Mouse (Mus musculus): ENCODE data around the gene Etl4. TPM values are rescaled to one million over a fixed set of nuclear protein-coding genes. Genes with fewer than 3 reads are reported as not detected.
"Not testable (repeated sequence)": the region's sequence is repeated elsewhere in the genome, so short reads cannot be mapped to it uniquely, and the experiment has no call there.

The Etl4 gene
- total RNA-seq, 2 experiments from 2014 or later: 68.7 to 98.4 TPM

DNA sequence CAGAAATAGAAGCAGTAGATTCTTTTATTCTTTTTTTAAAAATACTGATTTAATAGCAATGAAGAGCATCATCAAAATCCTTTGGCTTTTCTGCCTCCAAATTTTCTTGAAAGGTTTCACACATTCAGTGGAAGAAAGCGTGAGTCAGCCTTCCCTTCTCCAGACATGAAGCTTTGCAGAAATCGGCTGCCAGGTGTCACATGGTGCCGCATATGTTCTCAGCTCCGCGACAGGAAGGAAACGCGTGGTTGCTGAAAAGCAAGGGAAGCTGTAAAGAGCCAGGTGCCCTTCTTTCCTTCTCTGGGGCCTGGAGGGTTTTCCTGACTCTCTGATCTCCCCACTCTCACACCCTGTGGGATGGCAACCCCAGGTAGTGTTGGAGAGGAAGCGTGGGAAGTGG lies 383.8 kb downstream of the Etl4 start:
- no peak for DNase-seq (ENCODE audit: low spot score in 2 of 2)

GRCm38 (mm10) chr2:20294596-20294995 lies 385.0 kb downstream of the Etl4 start:
- no peak for DNase-seq (ENCODE audit: low spot score in 2 of 2)

DNA sequence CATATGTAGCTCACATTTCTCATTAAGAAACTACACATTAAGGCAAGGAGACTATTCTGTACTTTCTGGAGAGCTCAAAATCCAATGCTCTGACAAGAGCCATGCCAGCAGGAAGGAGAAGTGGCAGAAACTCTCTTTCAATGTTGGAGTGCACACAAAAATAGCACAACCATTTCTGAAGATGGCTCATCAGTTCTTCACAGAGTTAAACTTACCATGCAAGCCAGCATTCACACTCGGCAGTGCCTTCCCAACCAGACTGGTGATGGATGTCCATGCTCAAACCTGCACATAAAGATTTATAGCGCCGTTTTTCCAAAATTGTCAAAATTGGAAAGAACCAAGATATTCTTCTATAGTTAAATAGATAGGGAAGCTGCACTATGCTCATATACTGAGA lies 392.9 kb downstream of the Etl4 start:
- DNase-seq (ENCODE audit: low spot score in 2 of 2): no peak

GRCm38 (mm10) chr2:20324954-20325353 lies 415.4 kb downstream of the Etl4 start:
- no peak for DNase-seq (ENCODE audit: low spot score in 2 of 2)

GRCm38 (mm10) chr2:20336176-20336575 lies 426.6 kb downstream of the Etl4 start:
- no peak for DNase-seq (ENCODE audit: low spot score in 2 of 2)

DNA sequence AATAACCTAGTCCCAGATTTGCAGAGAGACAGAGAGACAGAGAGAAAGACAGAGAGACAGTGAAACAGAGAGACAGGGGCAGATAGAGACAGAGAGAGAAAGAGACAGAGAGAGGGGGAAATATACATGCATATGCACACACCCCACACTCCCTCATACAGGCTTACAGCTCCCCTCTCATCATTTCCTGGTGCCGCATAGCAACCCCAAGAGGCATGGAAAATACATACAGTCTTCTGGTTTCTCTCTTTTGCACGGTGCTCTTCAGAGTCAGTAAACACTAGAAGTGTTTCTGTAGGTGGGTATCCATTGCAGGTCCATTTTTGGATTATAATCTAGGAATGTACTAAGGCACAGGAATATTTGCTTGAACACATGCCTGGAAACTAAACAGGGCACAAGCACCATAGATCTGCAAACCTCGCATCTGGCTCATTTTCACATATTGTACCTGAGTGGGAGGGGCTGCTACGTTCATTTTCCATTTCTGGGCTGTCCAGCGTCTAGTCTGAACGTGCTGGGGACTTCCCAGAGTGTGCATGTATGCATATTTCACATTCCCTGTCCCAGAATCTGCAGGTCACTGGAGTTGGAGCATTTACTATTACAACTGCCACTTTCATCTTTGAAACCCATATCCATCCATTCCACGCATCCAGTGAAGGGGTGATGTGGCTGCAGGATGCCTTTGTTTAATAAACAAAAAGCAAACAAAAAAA lies 429.6 kb downstream of the Etl4 start:
- DNase-seq (ENCODE audit: low spot score in 2 of 2): no peak

DNA sequence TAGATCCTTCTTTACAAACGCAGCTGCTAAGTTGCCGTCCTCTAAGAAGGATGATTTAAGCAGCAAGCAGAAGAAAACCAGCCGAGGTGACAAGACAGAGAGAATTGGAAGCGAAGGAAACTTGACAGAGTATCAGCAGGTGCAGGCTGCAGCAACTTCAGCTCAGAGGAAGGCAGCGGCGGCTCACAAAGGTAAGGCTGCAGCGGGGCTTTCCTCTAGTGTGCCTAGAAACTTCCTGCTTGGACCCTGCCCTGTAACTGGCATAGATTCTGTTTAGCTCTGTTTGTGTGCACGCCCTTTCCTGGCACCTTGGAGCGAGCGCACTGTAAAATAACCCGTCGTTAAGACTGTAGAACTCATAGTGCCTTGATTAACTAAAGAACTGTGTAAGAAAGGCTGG lies 430.3 kb downstream of the Etl4 start:
- no peak for DNase-seq (ENCODE audit: low spot score in 2 of 2)

DNA sequence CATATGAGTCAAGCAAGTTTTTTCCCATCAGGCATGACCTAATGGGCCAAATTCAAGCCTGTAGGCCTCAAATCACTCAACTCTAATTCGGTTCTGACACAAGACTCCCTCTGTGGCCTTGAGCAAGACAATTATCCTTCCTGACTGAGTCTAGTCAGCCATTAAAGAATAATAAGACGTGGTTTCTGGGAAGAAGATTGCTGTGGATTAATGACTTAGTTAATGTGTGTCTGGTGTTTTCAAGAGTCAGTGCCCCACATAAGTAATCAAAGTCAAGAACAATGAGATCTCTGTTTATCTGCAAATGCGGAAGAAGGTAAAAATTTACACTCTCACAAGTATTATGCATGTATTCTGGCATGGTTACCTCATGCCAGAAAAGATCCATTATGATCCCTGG lies 437.3 kb downstream of the Etl4 start:
- no peak for DNase-seq (ENCODE audit: low spot score in 2 of 2)

DNA sequence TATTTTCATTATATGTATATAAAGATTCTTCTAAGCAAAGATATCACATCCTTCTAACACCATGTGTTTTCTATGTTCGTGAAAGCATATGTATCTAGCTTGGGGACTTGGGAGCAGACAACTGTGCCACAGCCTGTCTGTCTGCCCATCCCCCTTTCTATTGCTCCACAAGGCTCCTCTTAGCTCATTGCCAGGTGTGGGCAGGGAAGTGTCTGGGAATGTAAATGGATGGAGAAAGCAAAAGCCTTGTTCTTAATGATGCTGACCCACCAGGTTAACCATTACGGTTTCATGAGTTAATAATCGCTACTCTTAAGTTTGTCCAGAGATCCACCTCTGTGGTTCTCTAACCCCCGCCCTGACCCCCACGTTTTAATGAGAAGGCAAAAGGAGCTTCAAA lies 439.7 kb downstream of the Etl4 start:
- no peak for DNase-seq (ENCODE audit: low spot score in 2 of 2)

GRCm38 (mm10) chr2:20352796-20353195 lies 443.2 kb downstream of the Etl4 start:
- DNase-seq (ENCODE audit: low spot score in 2 of 2): no peak

GRCm38 (mm10) chr2:20377026-20377425 lies 467.4 kb downstream of the Etl4 start:
- no peak for DNase-seq (ENCODE audit: low spot score in 2 of 2)

DNA sequence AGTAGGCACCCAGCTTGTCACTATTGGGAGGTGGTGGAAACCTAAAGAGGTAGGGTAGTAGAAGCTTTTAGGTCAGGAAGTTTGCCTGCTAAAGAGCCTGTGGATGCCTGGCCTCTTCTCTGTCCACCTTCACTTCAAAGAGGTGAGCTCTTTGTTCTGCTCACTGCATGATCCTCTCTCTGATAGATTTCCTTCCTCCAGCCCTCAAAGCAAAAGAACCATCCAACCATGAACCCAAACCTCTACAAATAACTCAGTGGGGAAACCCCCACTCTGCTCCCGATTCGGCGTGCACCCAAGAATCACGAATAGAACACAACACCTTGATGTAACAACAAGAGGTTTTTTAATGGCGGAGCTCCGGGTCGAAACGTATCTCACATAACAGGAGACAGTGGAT lies 471.3 kb downstream of the Etl4 start:
- DNase-seq (ENCODE audit: low spot score in 2 of 2): not testable (repeated sequence)

DNA sequence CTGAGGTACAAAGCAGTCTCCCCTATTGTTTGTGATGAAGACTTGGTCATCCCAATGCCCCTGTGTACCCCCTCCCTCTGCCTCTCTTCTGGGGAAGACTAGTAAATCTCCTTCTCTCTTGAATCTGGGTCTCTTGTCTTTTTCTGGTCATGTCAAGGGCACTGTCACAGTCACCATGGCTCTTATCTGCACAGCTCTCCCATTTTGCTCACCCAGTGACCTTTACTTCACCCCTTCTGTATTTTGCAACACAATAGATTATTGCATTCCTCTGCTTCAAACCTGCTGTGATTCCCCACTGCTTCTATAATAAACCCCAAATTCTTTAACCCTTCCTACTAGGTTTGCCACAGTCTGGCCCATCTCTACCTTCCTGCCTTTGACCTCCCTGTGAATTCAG lies 484.5 kb downstream of the Etl4 start:
- no peak for DNase-seq (ENCODE audit: low spot score in 2 of 2)

- no peak for DNase-seq (ENCODE audit: low spot score in 2 of 2)
Measured at GRCm38 (mm10) chr2:20396978-20397377, 487.4 kb downstream of the Etl4 start.

GRCm38 (mm10) chr2:20400556-20400955 lies 491.0 kb downstream of the Etl4 start:
- DNase-seq (ENCODE audit: low spot score in 2 of 2): no peak

DNA sequence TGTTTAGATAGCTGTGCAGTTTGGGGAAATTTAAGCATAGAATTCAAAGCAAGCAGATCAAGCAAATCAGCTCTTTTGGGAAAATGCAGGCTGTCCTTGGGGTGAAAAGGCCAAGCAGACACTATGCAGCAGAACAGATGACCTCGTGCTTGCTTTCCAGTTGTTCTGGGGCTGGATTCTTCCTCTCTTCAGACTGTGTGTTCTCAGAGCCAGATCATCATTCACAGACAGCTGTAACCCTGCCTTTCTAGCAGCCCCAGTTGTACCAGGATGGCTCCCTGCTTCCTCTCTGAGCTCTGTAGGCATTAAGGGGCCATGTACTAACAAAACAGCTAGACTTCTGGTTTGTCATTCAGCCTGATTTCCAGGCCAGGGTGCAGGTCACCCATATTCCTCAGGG lies 494.8 kb downstream of the Etl4 start:
- no peak for DNase-seq (ENCODE audit: low spot score in 2 of 2)

DNA sequence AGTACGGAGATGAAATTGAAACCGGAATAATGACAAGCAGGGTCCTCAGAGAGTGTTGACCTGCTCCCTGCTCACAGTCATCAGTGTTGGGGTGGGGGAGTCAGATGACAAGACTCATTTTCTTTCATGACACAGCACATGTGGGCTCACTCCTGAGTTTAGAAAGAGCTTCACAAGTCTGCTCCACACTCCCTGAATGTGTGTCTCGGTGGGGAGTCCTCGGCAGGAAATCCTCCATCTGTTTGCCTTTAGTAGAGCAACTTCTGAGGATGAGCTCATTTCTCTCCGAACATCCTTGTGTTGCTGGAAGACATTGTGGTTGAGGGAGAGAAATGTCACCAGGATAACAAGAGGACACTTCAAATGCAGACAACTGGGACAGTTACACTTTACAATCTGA lies 497.5 kb downstream of the Etl4 start:
- DNase-seq (ENCODE audit: low spot score in 2 of 2): no peak

DNA sequence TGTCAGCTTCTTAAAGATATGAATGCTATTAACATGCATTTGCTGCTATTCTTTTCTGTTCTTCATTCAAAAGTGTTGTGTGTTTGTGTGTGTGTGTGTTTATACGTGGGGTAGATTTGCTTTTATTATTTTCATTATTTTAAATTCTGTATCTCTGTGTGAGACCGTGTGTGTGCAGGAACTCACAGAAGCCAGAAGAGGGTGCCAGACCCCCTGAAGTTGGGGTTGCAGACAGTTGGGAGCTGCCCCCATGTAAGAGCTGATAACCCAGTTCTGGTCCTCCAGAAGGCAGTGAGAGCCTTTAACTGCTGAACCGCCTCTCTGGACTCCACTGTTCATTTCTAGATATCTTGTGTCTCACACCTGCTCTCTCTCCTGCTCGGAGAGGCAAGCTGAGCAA lies 505.3 kb downstream of the Etl4 start:
- DNase-seq (ENCODE audit: low spot score in 2 of 2): no peak

DNA sequence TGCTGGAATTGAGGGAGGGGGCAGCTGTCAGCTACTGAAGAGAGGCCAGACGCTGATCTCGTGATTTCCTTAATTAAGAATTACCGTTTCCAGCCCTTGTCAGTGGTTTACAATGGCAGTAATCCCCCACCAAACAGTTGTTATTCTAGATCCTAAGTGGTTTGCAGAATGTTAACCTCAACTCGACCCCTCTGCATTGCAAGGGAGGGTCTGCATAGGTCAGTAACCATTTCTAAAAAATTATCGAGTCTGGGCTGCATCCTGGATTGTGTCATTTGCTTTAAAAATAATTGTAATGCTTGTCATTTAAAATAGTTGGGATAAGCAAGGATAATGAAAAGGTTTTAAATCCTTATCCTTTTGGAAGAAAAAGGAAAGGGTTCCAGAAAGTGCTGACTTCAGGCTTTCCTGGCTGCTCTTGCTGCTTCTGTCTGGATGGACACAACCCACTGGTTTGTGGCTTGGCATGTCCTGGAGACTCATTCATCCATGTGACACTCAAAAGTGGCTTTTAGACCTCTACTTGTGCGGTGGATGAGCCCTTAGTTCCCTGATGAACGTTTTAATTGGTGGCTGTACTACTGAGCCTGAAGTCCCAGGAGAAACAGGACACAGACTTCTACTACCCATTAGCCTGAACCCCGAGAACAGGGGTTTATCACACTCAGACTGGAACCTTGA lies 507.5 kb downstream of the Etl4 start:
- no peak for DNase-seq (ENCODE audit: low spot score in 2 of 2)

- DNase-seq (ENCODE audit: low spot score in 2 of 2): no peak
Measured at GRCm38 (mm10) chr2:20417998-20418397, 508.4 kb downstream of the Etl4 start.

DNA sequence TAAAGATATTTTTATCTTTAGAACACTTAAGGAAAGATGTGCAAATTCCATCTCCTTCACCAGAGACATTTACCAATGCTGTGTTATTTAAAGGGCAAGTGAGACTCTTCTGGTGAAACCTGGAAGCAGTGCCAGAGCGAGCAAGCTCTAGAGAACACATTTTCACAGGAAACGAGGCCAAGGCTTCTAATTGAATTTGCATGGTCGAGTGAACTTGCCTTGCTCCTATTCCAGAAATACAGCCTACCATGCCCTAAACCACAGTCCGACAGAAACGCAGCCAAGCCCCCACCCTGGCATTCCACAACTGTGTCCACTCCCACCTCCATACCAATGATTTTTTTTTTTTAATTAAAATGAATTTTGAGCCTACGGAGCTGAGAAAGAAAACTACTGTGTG lies 510.4 kb downstream of the Etl4 start:
- DNase-seq (ENCODE audit: low spot score in 2 of 2): no peak

DNA sequence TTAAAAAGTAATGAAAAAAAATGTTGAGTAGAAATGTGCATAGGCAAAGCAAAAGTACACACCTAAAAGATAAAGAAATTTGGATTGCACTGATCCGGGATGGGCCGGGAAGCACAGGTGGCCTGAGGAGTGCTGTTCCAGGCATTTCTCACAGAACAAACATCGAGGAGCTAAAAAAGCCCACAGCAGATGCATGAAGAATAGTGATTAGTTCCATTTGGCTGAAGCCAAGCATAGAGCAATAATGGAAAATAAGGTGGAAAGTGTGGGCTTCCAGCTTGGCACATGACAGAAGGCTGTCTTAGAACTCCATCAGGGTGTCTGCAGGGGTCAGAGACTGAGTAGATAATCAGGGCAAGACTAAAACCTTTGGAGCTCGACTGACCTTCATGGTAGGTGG lies 512.7 kb downstream of the Etl4 start:
- DNase-seq (ENCODE audit: low spot score in 2 of 2): no peak

GRCm38 (mm10) chr2:20433656-20434055 lies 524.1 kb downstream of the Etl4 start:
- no peak for DNase-seq (ENCODE audit: low spot score in 2 of 2)
